Mouse (Mus musculus): ENCODE data around the gene Fgfbp3. TPM values are rescaled to one million over a fixed set of nuclear protein-coding genes. Genes with fewer than 3 reads are reported as not detected.
"Not testable (repeated sequence)": the region's sequence is repeated elsewhere in the genome, so short reads cannot be mapped to it uniquely, and the experiment has no call there.

Fgfbp3 gene
- total RNA-seq (2014; fragmentation: Nextera tagmentation), result 1.7 TPM in 1 of 2 replicates, not detected in the other
- total RNA-seq (2017), result 0.60 and 1.1 TPM in 2 replicates

DNA sequence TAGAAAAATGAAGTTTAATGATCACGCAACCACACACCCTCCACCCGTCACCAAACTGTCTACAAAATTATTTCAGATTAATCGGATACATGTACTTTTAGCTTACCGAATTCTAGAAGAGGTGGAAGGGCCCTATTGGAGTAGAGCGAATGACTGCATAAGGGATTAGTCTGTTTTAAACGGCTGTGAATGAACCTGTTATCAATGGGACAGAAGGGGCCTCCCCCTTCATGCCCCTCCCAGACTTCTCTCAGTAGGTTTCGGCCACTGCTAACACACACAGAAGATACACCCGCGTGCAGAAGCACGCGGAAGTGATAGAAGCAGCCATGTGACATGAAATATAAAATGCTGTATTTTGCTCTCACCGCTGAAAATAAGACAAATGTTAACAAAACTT lies at the start of gene Fgfbp3:
Gene Fgfbp3 (minus strand): TSS at position 150 of the 400 bp plus-strand sequence.
- peak; percentile 40 for ATAC-seq (replicated peaks; ENCODE audit: poor library complexity, severe bottlenecking)

DNA sequence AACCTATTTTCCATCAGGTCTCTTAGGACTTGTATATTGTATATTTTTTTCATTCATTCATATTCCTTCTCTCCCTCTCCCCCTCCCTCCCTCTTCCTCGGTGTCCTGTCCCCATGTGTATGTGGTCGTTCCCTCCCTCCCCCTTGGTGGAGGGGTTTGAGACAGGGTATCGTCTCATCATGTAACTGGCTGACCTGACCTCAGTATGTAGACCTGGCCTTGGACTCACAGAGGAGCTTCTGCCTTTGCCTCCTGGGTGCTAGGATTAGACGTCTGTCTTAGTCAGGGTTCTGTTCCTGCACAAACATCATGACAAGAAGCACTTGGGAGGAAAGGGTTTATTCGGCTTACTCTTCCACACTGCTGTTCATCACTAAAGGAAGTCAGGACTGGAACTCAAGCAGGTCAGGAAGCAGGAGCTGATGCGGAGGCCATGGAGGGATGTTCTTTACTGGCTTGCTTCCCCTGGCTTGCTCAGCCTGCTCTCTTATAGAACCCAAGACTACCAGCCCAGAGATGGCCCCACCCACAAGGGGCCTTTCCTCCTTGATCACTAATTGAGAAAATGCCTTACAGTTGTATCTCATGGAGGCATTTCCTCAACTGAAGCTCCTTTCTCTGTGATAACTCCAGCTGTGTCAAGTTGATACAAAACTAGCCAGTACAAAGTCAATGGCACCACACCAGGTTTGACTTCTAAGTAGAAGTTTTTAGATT lies 43.3 kb upstream of the Fgfbp3 start:
- ATAC-seq (replicated peaks; ENCODE audit: poor library complexity, severe bottlenecking), result not testable (repeated sequence)

- no peak for ATAC-seq (replicated peaks; ENCODE audit: poor library complexity, severe bottlenecking)
Measured at GRCm38 (mm10) chr19:36961320-36961719, 41.9 kb upstream of the Fgfbp3 start.

DNA sequence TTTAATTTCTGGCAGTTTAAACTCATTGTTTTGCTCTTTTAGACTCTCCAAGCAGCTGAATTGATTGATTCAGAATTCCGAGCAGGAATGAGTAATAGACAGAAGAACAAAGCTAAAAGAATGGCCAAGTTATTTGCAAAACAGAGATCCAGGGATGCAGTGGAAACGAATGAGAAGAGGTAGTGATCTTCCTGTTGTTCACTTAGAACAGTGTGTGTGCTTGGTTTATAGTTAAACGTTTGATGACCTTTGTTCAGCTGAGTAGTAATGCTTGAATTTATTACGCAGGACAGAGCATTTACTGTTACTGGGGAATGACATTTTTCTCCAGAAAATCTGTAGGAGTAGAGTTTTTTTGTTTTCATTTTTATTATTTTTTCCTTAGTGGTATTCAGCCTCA lies 38.9 kb upstream of the Fgfbp3 start:
- ATAC-seq (replicated peaks; ENCODE audit: poor library complexity, severe bottlenecking), result no peak

DNA sequence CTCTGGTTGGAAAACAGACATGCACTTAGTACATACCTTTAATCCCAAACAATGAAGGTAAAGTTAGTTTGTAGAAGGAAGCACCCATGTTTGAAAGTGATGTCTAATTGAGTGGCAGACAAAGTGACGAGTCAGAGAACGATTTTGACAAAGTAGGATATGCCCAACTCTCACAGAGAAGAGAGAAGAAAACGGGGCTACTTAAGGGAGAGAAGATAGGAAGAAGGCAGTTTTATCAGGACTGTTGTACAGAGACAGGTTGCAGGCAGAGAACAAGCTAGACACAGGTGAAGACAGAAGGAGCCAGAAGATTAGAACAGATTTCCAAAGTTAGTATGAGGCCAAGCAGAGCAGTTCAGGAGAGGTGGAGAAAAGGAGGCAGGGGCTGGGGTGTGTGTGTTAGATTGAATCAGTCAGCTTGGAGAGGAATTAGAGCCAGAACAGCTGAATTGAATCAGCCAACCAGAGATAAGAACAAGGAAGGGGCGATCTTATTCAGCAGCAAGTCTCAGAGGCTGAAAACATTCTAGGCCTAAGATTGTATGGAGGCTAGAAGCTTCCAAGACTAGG lies 34.3 kb upstream of the Fgfbp3 start:
- ATAC-seq (replicated peaks; ENCODE audit: poor library complexity, severe bottlenecking), result no peak

- no peak for ATAC-seq (replicated peaks; ENCODE audit: poor library complexity, severe bottlenecking)
Measured at GRCm38 (mm10) chr19:36940064-36940463, 20.6 kb upstream of the Fgfbp3 start.

- ATAC-seq (replicated peaks; ENCODE audit: poor library complexity, severe bottlenecking), result no peak
Measured at GRCm38 (mm10) chr19:36938008-36938407, 18.6 kb upstream of the Fgfbp3 start.

DNA sequence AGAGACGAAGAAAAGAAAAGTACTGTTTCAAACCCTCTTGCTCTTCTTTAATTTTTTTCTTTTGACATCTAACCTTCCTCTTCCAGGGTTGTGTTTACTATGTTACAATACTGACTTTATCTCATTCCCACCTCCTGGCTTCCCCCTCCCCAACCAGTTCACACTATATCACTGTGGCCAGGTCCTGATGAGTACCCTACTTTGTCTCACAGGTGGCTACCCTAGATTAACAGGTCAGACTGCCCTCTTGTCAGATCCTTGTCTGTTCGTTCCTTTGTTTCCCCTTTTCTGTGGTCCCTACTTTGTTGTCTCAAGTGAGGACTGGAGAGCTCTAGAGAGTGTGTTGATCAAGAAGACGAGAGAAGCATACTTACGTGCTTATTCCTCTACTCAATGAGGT lies 16.9 kb upstream of the Fgfbp3 start:
- no peak for ATAC-seq (replicated peaks; ENCODE audit: poor library complexity, severe bottlenecking)

- ATAC-seq (replicated peaks; ENCODE audit: poor library complexity, severe bottlenecking), result peak; percentile 91
Measured at GRCm38 (mm10) chr19:36932613-36933012, 13.2 kb upstream of the Fgfbp3 start.

GRCm38 (mm10) chr19:36932097-36932496 lies 12.7 kb upstream of the Fgfbp3 start:
- peak; percentile 37 for ATAC-seq (replicated peaks; ENCODE audit: poor library complexity, severe bottlenecking)

GRCm38 (mm10) chr19:36929816-36930215 lies 10.4 kb upstream of the Fgfbp3 start:
- ATAC-seq (replicated peaks; ENCODE audit: poor library complexity, severe bottlenecking), result no peak

DNA sequence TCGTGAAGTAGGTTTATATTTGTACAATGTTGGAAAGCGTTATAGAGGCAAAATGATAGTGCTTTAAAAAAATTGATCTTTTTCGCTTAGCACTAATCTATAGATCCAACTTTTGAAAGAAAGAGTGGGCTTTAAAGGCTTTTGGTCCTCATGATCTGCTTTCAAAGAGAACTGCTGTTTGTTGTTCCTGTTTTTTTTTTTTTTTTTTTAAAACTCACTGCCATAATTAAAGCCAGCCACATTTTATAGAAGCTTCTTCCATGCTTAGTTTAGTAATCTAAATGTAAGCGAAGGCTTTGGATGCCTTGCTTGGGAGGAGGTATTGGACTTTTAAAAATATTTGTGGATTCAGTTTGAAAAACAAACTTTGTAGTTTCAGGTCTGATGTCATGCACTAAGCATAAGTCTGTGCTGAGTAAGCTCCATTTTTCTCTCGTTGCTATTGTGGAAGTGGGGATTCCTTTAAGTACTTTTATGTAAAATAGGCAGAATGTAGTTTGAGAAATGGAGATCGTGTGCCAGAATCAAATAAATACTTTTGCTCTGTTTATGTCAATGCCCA lies 8.5 kb upstream of the Fgfbp3 start:
- no peak for ATAC-seq (replicated peaks; ENCODE audit: poor library complexity, severe bottlenecking)

DNA sequence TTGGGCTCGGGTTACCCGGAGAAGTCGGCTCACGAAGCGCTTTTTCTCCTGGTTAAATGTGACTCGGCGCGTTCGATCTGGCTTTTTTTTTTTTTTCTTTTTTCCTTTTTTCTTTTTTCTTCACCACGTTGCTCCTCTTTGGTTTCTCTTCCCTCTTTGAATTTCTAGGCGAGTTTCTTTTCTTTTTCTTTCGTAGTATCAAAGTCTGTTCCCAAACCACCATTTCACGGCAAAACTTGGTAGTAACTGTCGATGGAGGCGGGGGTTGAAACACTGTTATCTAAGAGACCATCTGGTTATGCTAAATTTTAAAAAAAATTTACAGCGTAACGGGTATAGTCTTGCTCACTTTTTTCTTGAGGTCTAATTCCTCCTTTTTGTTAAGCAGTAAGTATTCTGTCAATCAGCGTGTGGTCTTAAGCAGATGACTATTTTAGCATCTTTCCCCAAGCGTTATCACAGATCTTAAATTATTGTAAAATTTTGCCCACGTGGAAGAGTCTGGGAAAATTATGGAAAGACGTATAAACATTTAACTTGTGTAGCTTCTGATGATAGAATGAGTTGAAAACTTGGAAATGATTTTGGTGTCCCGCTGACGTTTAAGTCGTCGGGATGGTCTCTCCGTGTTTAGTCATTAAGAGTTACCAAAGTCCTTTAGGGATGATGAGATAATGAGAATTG lies 7.3 kb upstream of the Fgfbp3 start:
- ATAC-seq (replicated peaks; ENCODE audit: poor library complexity, severe bottlenecking), result peak; percentile 9; the same call in 1 of the 2 replicates

DNA sequence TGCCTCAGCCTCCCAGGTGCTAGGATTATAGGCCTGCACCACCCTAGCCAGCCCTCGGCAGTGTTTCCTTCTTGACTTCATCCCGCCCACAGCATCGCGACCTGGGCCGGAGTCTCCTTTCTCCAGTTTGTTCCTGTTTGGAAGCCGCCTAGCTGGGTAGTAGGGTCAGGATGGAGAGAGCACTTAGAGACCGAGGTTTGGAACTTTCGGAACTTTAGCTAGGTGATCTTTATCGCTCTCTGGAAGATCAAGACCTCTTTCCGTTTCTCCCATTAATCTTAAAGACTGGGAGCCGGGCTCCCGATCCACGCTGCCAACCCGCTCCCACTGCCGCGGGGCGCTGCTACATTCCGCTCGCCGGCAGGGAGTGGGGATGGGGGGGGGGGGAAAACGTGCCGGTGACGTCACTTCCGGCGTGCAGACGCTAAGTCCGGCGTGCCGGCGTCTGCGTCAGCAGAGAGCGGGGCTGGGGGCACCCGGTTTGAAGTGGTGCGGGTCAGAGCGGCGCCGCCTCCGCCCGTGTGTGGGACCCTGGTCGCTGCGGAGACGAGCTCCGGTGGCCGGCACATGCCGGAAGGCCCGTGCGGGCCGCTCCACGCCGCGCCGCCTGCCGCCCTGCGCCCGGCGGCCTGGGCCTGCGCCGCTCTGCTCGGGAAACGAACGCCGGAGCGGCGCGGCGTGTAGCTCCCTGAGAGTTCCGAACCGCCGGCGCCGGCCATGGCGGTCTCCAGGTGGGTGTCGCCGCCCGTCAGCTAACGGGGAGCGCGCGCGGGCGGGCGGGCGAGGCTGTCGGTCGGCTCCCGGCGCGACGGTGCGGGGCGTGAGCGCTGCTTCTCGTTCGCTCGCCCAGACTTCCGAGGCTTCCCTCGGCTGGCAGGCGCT lies 6.5 kb upstream of the Fgfbp3 start, which contains the start of gene Btaf1:
Gene Btaf1 (plus strand): TSS at position 409 of the 882 bp plus-strand sequence.
- ATAC-seq (replicated peaks; ENCODE audit: poor library complexity, severe bottlenecking), result peak; percentile 72

GRCm38 (mm10) chr19:36922936-36923335 lies 3.5 kb upstream of the Fgfbp3 start:
- no peak for ATAC-seq (replicated peaks; ENCODE audit: poor library complexity, severe bottlenecking)

GRCm38 (mm10) chr19:36922015-36922414 lies 2.6 kb upstream of the Fgfbp3 start:
- no peak for ATAC-seq (replicated peaks; ENCODE audit: poor library complexity, severe bottlenecking)

DNA sequence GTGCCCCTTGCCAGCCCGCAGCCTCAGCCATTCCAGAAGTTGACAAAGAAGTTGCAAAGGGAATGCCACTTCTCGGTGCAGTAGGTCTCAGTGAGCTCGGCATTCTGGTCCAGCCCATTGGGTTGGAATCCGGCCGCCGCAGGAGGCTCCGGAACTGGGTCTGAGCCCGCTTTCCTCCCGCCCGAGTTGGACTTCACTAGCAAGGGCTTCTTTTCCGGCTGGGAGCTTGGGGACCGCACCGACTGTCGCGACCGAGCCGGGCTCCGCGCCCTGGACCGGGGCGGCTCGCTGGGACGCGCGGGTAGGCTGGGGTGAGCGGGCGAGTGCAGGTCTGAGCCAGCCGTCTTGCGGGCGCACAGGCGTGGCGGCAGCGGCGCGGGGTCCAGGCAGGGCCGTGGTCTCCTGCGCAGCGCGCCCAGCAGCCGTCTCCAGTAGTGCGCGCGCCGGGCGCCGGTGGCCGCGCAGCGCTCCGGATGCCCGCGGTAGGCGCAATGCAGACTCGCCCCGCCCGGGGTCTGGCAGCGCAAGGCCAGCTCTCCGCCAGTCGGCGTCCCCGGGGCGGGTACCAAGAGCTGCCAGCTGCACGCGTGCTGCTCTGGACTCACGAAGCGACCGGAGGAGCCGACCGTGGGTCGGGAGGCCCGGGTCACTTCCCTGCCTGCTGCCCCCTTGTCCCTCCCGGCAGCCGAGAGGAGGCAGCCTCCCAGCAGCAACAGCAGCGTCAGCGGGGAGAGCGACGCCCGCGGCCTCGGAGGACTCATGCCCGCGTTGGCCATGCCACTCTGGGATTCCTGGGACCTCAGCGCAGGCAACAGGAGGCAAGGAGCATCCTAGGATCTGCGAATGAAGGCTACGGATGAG lies 744 bp downstream of the Fgfbp3 start:
- ATAC-seq (replicated peaks; ENCODE audit: poor library complexity, severe bottlenecking), result peak; percentile 79

DNA sequence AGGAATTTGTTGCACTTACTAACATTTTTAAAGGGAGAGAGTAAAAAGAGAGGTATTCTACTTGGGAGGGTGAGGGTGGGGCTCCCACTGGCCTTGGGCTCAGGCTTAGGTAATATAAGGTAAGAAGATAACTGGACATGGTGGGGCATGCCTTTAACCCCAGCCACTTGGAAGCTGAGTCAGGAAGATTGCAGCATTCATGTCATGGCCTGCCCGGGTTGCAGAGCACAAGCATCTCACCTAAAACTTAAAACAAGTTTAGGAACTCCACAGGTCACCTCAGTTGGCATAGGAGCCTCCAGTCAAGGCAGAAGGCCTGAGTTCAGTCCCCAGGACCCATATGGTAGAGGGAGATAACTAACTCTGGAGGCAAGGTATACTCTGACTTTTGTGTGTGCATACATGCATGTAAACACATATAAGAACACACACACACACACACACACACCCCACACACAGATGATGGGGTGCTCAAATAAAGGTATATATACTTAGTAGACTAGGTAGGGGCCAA lies 2.5 kb downstream of the Fgfbp3 start:
- ATAC-seq (replicated peaks; ENCODE audit: poor library complexity, severe bottlenecking), result no peak

- no peak for ATAC-seq (replicated peaks; ENCODE audit: poor library complexity, severe bottlenecking)
Measured at GRCm38 (mm10) chr19:36916206-36916605, 3.2 kb downstream of the Fgfbp3 start.
